Mouse (Mus musculus): Measurements from ENCODE around the gene Wdr53.
"Not testable (repeated sequence)": the region's sequence is repeated elsewhere in the genome, so short reads cannot be mapped to it uniquely, and the experiment has no call there.

Wdr53 gene

GRCm38 (mm10) chr16:32280211-32280610 lies 33.2 kb downstream of the Wdr53 start:
- no peak for DNase-seq

GRCm38 (mm10) chr16:32282608-32283007 lies 35.6 kb downstream of the Wdr53 start:
- DNase-seq, result no peak

- no peak for DNase-seq
Observed at GRCm38 (mm10) chr16:32291821-32292220, 44.8 kb downstream of the Wdr53 start.

GRCm38 (mm10) chr16:32299617-32300016 lies 52.6 kb downstream of the Wdr53 start:
- not testable (repeated sequence) for DNase-seq

- no peak for DNase-seq
Observed at GRCm38 (mm10) chr16:32303046-32303445, 56.0 kb downstream of the Wdr53 start.

- no peak for DNase-seq
Observed at GRCm38 (mm10) chr16:32303886-32304285, 56.9 kb downstream of the Wdr53 start.

All from cerebellum, adult 9-11 months (tissue).